Mouse (Mus musculus): ENCODE measurements around the gene Gfi1. TPM values are rescaled to one million over a fixed set of nuclear protein-coding genes. Genes with fewer than 3 reads are reported as not detected.

Gfi1 gene
- polyA plus RNA-seq, 1 experiment = 21.1 TPM

DNA sequence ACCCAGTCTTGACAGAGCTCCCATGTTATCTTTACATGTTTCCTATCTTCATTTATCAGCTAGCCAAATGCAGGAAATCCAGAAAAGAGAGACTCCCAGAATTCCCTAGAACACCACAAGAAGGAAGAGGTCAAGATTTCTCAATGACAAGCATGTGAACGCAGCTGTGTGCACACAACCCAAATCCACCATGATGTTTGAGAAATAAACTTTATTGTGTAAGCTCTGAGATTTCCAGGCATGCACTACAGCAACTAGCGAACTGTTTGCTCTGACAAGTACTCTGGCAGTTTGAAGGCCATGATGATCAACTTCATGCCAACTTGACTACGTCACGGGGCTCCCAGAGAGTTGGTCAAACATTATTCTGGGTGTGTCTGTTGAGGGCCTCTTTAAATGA lies 20.1 kb downstream of the Gfi1 start:
- H3K4me3 ChIP-seq (replicated peaks; ENCODE audit: control insufficient read depth, low read depth, low read length) = no peak overlapping the region
- H3K27ac ChIP-seq (ENCODE audit: control insufficient read depth, insufficient read depth, low read depth, low read length, poor library complexity) = no peak overlapping the region
- WGBS = 37% methylated on average over 4 of the region's 4 CpGs
- TF ChIP-seq CTCF (IDR thresholded peaks at IDR 0.05; ENCODE audit: control insufficient read depth, insufficient read depth, low read length) = no peak
- TF ChIP-seq POLR2A (IDR thresholded peaks at IDR 0.05; ENCODE audit: borderline replicate concordance, control insufficient read depth, low read depth, low read length) = no peak
- H3K4me1 ChIP-seq (ENCODE audit: control insufficient read depth, insufficient read depth, low read length) = peaks cover 3% of the 10 kb centered on the region; the same call in 1 of the 2 replicates

DNA sequence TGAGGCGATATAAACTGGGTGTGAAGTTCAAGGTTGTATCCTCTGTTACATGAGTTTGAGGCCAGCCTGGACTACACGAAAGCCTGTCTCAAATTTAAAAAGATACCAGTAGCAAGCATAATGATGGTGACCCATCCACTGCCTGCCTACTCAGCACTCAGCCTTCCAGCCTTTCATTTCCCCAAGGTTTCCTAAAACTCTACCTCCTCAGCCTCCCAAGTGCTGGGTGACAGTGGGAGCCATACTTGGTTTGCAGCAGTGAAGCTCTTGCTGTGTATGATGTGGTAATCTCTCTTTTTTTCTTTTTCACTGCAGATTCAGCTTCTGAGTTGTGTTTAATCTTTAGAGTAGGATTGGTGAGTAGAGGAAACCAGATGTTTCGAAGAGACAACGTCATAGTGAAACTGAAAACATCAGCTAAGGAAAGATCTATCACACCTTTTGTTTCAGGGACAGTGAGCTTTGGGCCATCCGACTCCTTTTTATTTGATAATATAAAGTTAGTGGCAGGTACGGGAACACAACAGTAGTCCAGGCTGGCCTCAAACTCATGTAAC lies 22.6 kb downstream of the Gfi1 start:
- peaks cover 7% of the 10 kb centered on the region for H3K4me1 ChIP-seq (ENCODE audit: control insufficient read depth, insufficient read depth, low read length)
- no peak overlapping the region for H3K27ac ChIP-seq (ENCODE audit: control insufficient read depth, insufficient read depth, low read depth, low read length, poor library complexity)
- TF ChIP-seq CTCF (IDR thresholded peaks at IDR 0.05; ENCODE audit: control insufficient read depth, insufficient read depth, low read length) (no peak), POLR2A (IDR thresholded peaks at IDR 0.05; ENCODE audit: borderline replicate concordance, control insufficient read depth, low read depth, low read length) (no peak)
- 67% methylated on average over 6 of the region's 6 CpGs for WGBS
- no peak overlapping the region for H3K4me3 ChIP-seq (replicated peaks; ENCODE audit: control insufficient read depth, low read depth, low read length)

DNA sequence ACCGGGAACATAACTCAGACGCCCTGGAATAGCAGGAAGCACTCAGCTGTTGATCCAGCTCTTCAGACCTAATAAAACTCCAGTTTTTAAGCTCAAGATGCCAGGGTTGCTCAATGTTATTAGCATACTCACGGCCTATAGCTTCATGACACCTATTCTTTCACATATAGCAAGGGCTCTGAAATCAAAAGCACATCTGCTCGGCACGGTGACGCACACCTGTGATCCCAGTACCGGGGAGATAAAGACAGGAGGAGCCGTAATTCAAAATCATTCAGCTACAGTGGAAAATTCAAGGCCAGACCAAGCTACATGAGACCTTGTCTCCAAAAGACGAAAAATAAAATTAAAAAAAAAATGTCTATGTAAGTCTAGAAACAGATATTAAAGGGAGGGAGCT lies 24.2 kb downstream of the Gfi1 start:
- Histone ChIP-seq H3K4me1 (ENCODE audit: control insufficient read depth, insufficient read depth, low read length) (peaks cover 4% of the 10 kb centered on the region), H3K27ac (ENCODE audit: control insufficient read depth, insufficient read depth, low read depth, low read length, poor library complexity) (no peak overlapping the region), H3K4me3 (replicated peaks; ENCODE audit: control insufficient read depth, low read depth, low read length) (no peak overlapping the region)
- no peak for TF ChIP-seq CTCF (IDR thresholded peaks at IDR 0.05; ENCODE audit: control insufficient read depth, insufficient read depth, low read length)
- no peak for TF ChIP-seq POLR2A (IDR thresholded peaks at IDR 0.05; ENCODE audit: borderline replicate concordance, control insufficient read depth, low read depth, low read length)
- WGBS = 80% methylated on average over 9 of the region's 9 CpGs

- peaks cover 4% of the 10 kb centered on the region for H3K4me1 ChIP-seq (ENCODE audit: control insufficient read depth, insufficient read depth, low read length)
- TF ChIP-seq POLR2A (IDR thresholded peaks at IDR 0.05; ENCODE audit: borderline replicate concordance, control insufficient read depth, low read depth, low read length) = no peak
- TF ChIP-seq CTCF (IDR thresholded peaks at IDR 0.05; ENCODE audit: control insufficient read depth, insufficient read depth, low read length) = no peak
- no peak overlapping the region for H3K4me3 ChIP-seq (replicated peaks; ENCODE audit: control insufficient read depth, low read depth, low read length)
- WGBS = 39% methylated on average over 10 of the region's 10 CpGs
- H3K27ac ChIP-seq (ENCODE audit: control insufficient read depth, insufficient read depth, low read depth, low read length, poor library complexity) = no peak overlapping the region
Measured at GRCm38 (mm10) chr5:107700873-107701272, 25.0 kb downstream of the Gfi1 start.

GRCm38 (mm10) chr5:107698888-107699287 lies 26.9 kb downstream of the Gfi1 start:
- TF ChIP-seq POLR2A (IDR thresholded peaks at IDR 0.05; ENCODE audit: borderline replicate concordance, control insufficient read depth, low read depth, low read length) (no peak), CTCF (IDR thresholded peaks at IDR 0.05; ENCODE audit: control insufficient read depth, insufficient read depth, low read length) (no peak)
- no peak overlapping the region for H3K4me3 ChIP-seq (replicated peaks; ENCODE audit: control insufficient read depth, low read depth, low read length)
- peak overlapping the region; percentile 89 for H3K27ac ChIP-seq (ENCODE audit: control insufficient read depth, insufficient read depth, low read depth, low read length, poor library complexity)
- peaks cover 4% of the 10 kb centered on the region for H3K4me1 ChIP-seq (ENCODE audit: control insufficient read depth, insufficient read depth, low read length)
- WGBS = 8% methylated on average over 8 of the region's 8 CpGs

DNA sequence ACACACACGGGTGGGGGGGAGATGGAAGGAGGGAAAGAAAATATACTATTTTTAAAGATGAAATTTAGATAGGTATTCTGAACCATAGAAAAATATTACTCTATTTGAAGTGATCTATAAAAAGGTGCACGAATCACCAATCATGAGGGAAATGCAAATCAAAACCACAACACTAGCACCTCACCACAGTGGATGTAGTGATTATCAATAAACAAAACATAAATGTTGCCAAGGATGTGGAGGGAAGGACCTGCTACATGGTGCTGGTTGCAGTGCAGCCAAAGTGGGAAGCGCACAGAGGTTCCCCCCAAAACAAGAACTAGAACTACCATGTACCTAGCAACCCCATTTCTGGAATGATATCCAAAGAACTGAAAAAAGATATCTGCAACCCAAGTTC lies 30.8 kb downstream of the Gfi1 start:
- no peak for TF ChIP-seq CTCF (IDR thresholded peaks at IDR 0.05; ENCODE audit: control insufficient read depth, insufficient read depth, low read length)
- no peak for TF ChIP-seq POLR2A (IDR thresholded peaks at IDR 0.05; ENCODE audit: borderline replicate concordance, control insufficient read depth, low read depth, low read length)
- Histone ChIP-seq H3K4me3 (replicated peaks; ENCODE audit: control insufficient read depth, low read depth, low read length) (no peak overlapping the region), H3K27ac (ENCODE audit: control insufficient read depth, insufficient read depth, low read depth, low read length, poor library complexity) (no peak overlapping the region), H3K4me1 (ENCODE audit: control insufficient read depth, insufficient read depth, low read length) (peaks cover 1% of the 10 kb centered on the region)
- WGBS = 74% methylated on average over 3 of the region's 3 CpGs

- H3K27ac ChIP-seq (ENCODE audit: control insufficient read depth, insufficient read depth, low read depth, low read length, poor library complexity) = peak overlapping the region; percentile 66
- H3K4me1 ChIP-seq (ENCODE audit: control insufficient read depth, insufficient read depth, low read length) = peaks cover 3% of the 10 kb centered on the region
- TF ChIP-seq CTCF (IDR thresholded peaks at IDR 0.05; ENCODE audit: control insufficient read depth, insufficient read depth, low read length) (no peak), POLR2A (IDR thresholded peaks at IDR 0.05; ENCODE audit: borderline replicate concordance, control insufficient read depth, low read depth, low read length) (no peak)
- WGBS = 17% methylated on average over 9 of the region's 9 CpGs
- peak overlapping the region; percentile 89 for H3K4me3 ChIP-seq (replicated peaks; ENCODE audit: control insufficient read depth, low read depth, low read length)
Measured at GRCm38 (mm10) chr5:107688499-107688866, 37.4 kb downstream of the Gfi1 start.

- Histone ChIP-seq H3K27ac (ENCODE audit: control insufficient read depth, insufficient read depth, low read depth, low read length, poor library complexity) (peak overlapping the region; percentile 66), H3K4me1 (ENCODE audit: control insufficient read depth, insufficient read depth, low read length) (peaks cover 3% of the 10 kb centered on the region), H3K4me3 (replicated peaks; ENCODE audit: control insufficient read depth, low read depth, low read length) (peak overlapping the region; percentile 89)
- no peak; the same call in 1 of the 2 replicates for TF ChIP-seq POLR2A (IDR thresholded peaks at IDR 0.05; ENCODE audit: borderline replicate concordance, control insufficient read depth, low read depth, low read length)
- no peak for TF ChIP-seq CTCF (IDR thresholded peaks at IDR 0.05; ENCODE audit: control insufficient read depth, insufficient read depth, low read length)
- WGBS = 5% methylated on average over 46 of the region's 46 CpGs
Measured at GRCm38 (mm10) chr5:107687592-107688498, 38.0 kb downstream of the Gfi1 start.

Data from bone marrow, adult 2 months (tissue).